Mouse (Mus musculus) liver, embryonic 14.5 days (tissue): ENCODE data around the gene Haao.

Experiments
- CTCF ChIP-seq: IDR thresholded peaks from 2 replicates; pipeline ENCODE4 v1.5.1; 2016; ENCODE audit warnings: antibody characterized with exemption, low read depth, control low read depth
- EP300 ChIP-seq: IDR thresholded peaks from 2 replicates; pipeline ENCODE4 v1.6.1; 2016; ENCODE audit warnings: antibody characterized with exemption, low read depth

DNA sequence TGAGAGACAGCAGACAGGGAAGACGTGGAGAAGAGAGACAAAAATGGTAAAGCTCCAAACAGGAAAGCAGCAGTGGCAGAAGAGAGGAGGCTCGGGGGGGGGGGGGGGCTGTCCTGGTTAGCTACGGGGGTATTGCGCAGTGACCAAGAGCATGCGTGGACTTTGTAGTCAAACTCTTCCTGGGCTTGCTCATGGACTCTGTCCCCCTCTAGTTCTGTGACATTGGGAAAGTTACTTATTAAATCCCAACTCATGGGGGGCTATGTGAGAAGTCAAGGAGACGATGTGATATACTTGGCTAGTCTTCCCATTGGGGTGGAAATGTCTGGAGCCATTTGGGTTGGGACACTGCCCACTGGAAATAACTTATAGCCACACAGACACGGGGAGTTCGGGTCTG is 2.2 kb downstream of the Haao start:
- TF ChIP-seq CTCF (no peak), EP300 (no peak)
